Mouse (Mus musculus) cerebellum, adult 11 months (tissue): Measurements from ENCODE around the gene Tcf19.

Source experiments
- DNase-seq: peaks from one replicate; pipeline ENCODE4 v3.0.0; 2022

Gene Tcf19

GRCm38 (mm10) chr17:35516652-35517500, at the start of gene Tcf19, which contains the start of gene Cchcr1:
TSS of gene Tcf19 (minus strand) at chr17:35516824.
TSS of gene Cchcr1 (plus strand) at chr17:35517100.
- peak; percentile 90 for DNase-seq

DNA sequence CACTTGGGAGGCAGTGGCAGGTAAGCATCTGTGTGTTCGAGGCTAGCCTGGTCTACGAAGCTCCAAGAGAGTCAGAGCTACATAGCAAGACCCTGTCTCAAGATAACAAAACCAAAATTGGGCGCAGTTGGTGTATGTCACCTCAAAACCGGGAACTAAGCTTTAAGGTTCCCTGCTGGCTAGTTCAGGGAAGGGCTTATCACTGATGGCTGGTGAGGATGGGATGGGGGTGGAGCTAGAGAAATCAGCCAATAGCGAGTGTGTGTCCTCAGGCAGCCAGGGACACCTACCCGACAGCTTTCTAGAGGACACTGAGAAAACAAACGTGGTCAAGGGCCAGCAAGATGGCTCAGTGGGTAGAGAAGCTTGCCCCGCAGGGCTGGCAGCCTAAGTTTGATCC, 41.6 kb upstream of the Tcf19 start:
- DNase-seq: no peak

GRCm38 (mm10) chr17:35557351-35557750, 40.7 kb upstream of the Tcf19 start:
- DNase-seq: no peak

DNA sequence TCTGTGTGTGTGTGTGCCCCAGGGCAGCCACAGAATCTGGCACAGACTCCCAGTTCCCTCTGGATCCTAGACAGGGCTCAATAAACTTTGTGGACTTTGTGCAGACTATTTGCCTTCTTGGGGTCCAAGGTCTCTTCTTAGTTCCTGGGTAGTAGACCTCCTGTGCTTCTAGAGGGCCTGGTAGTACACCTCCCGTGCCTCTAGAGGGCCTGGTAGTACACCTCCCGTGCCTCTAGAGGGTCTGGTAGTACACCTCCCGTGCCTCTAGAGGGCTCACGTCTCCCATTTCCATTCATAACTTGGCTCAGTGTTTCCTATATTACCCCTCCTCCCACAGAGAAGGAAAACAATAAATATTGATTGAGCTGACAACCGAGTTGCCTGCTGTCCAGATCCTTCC, 40.2 kb upstream of the Tcf19 start:
- DNase-seq: no peak

DNA sequence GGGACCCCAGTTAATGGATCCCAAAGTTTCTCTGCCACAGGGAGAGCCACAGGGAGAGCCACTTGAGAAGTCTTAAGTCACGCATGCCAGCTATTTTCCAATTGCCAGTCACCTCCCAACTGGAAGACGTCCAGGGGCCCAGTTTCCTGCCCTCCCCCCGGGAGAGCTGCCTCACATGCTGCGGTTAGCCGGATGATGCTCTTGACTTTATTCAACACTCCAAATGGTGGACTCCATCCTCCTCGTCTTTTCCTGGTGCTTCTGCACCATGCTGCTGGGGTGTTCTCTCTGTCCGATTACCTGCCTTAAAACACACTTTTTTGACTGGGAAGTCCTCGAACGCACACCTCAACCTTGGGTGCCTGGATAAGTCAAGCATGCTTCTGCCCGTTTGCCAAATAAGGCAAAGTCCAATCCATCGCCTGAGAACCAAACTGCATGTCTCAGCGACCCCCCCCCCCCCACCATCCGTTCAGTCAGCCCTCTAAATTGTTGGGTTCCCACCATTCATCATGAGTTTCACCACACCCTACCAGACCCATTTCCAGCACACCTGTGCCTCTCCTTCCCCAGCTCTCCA, 39.7 kb upstream of the Tcf19 start:
- no peak for DNase-seq

DNA sequence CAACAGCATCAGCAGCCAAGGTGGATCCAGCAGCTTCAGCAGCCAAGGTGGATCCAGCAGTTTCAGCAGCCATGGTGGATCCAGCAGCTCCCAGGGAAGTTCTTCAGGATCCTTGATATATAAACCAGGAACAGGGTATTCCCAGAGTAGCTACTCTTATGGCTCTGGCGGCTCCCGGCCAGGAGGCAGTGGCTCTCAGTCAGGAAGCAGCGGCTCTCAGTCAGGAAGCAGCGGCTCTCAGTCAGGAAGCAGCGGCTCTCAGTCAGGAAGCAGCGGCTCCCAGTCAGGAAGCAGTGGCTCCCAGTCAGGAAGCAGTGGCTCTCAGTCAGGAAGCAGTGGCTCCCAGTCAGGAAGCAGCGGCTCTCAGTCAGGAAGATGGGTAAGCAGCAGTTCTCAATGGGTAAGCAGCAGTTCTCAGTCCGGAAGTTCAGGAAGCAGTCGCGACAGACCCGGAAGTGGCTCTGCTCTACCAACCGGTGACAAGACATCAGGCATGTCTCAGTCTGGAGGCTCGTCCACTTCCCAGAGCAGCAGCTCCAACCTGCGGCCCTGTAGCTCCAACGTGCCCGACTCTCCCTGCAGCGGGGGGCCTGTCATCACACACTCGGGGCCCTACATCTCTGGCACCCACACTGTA, 38.3 kb upstream of the Tcf19 start:
- DNase-seq: no peak

- no peak for DNase-seq
Observed at GRCm38 (mm10) chr17:35554321-35554720, 37.7 kb upstream of the Tcf19 start.

- no peak for DNase-seq
Observed at GRCm38 (mm10) chr17:35551881-35552414, 35.3 kb upstream of the Tcf19 start, which contains the start of gene Cdsn. TSS of gene Cdsn (plus strand) at chr17:35552128.

DNA sequence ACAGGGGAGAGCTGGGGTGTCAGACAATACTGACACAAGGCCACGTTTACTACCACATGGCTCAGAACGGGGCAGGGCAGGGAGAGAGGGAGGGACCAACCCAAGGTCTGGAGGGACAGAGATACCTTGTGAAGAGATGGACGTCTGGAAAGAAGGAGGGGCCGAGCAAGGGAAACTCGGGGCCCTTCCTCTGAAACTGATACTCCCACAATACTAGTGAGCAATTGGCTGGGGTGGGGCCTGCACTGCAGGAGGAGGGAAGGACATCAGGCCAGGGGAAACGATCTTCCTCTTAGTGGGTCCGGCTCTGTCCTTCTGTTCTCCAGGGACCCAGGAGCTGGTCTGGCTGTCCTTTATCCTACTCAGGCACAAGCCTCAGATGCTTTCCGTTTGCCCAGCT, 34.2 kb upstream of the Tcf19 start:
- no peak for DNase-seq

DNA sequence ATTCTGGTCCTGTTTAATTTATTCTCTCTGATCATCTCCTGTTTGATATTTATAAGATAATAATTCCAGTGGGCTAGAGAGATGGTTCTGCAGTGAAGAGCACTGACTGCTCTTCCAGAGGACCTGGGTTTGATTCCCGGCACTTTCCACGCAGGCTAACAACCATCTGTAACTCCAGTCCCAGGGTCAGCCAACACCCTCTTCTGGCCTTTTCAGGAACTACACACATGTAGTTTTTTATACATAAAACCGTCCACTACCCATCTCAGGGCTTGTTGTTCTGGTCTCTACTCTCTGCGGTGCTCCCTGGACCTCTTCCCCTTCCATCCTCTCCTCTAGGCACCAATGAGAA, 33.5 kb upstream of the Tcf19 start:
- no peak for DNase-seq

DNA sequence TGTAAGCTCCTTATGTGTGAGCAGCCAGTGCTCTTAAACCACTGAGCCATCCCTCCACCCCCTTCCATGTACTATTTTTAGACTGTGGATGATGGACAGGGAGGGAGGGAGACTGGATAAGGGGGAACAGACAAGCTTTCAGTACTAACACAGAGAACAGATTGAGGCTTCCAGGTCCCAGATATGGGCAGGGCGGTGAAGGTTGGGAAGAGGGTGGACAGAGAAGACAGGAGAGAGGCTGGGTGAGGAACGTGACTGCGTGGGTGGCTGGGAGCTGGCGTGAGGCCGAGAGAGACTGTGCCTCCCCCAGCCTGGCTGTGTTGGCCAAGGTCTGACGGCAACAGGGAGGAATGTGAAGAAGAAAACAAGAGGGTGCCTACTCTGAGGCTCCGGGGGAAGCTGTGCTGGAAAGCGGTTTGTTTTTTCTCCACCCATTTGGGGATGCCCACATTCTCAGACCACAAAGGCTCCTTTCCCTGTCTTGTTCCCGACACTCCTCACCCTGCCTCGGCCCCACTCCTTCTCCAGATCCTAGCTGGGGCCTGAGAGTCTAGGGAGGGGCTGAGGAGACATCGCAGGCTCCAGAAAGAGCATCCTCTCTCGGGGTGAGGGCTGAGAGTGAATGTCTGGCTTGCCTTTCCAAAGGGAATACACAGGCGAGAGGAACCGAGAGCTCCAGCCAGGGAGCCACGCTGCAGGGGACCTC, 33.0 kb upstream of the Tcf19 start:
- DNase-seq: peak; percentile 77

GRCm38 (mm10) chr17:35548636-35549035, 32.0 kb upstream of the Tcf19 start:
- DNase-seq: no peak

DNA sequence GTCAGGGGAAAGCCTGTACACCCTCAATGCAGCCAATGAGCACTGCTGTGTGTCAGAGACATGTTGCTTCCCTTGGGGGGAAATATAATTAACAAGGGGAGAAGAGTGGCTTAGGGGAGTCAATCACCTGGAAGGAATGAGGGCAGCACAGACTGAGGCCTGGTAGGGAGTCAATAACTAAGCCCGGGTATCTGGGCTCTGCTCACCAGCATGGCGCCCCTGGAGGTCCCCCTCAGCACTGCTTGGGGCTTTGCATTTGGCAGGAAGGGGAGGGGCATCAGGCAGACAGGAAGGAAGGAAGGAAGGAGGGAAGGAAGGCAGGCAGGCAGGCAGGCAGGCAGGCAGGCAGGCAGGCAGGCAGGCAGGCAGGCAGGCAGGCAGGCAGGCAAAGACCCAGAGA, 30.8 kb upstream of the Tcf19 start:
- no peak for DNase-seq

DNA sequence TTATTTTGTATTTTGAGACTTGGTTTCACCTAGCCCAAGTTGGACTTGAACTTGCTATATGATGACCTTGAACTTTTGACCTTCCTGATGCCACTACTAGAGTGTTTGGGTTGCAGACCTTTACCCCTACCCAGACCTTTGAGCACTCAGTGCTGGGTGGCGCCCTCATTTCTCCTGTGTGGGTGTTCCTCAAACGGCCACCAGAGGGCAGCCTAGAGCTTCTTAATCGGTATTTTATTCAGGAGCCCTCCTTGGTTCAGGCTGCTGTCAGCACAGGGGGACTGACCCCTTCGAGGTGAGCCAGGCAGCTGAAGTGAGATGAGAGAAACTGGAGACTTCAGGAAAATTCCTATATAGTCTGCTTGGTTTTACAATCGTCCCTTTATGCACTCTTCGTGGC, 28.1 kb upstream of the Tcf19 start:
- DNase-seq: peak; percentile 47

DNA sequence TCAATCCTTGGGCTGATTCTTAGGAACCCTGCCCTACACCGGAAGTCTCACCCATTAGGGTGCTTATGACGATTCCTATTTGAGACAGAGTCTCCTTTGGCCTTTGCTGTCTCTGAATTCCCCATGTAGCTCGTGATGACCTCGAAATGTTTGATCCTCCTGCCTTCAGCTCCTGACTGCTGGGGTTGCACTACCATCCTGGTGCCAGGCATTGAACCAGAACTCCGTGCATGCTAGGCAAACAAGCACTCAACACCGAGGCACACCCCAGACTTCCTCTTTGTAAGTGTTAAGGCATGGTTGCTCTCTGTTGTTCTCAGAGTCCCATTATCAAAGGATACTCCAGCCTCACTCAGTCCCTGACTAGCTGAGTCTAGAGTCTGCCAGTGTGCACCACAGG, 27.4 kb upstream of the Tcf19 start:
- no peak for DNase-seq

- no peak for DNase-seq
Observed at GRCm38 (mm10) chr17:35543412-35543861, 26.8 kb upstream of the Tcf19 start.

DNA sequence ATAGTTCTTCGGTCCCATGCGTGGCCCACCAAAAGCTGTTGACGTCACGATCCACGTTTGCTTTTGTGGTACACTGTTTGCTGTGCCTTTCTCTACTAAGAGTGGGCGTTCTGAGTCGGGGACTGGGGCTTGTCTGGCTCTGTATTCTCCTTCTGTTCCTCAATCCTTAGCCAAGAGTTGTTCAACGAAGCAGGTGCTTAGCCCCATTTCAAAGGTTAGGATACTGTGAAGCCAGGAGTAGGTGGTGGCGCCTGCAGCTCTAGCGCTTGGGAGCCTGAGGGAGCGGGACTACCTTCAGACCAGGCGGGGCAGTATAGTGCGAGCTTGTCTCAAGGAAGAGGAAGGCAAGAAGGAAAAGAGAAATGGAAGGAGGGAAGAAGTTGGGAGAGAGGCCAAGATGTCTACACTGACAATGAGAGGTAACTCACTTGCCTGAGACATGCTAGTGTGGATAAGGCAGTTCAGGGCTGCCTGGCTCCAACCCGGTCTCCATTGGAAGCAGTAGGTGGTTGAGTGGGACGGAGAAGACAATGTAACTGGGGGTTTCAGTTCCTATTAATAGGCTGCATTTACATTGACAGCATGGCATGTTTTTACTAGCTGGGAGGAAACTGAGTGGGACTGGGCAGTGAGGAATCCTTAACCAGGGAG, 26.3 kb upstream of the Tcf19 start:
- DNase-seq: no peak

GRCm38 (mm10) chr17:35539540-35539939, 22.9 kb upstream of the Tcf19 start:
- DNase-seq: no peak

GRCm38 (mm10) chr17:35538476-35538875, 21.9 kb upstream of the Tcf19 start:
- DNase-seq: no peak

- DNase-seq: no peak
Observed at GRCm38 (mm10) chr17:35537421-35537820, 20.8 kb upstream of the Tcf19 start.

DNA sequence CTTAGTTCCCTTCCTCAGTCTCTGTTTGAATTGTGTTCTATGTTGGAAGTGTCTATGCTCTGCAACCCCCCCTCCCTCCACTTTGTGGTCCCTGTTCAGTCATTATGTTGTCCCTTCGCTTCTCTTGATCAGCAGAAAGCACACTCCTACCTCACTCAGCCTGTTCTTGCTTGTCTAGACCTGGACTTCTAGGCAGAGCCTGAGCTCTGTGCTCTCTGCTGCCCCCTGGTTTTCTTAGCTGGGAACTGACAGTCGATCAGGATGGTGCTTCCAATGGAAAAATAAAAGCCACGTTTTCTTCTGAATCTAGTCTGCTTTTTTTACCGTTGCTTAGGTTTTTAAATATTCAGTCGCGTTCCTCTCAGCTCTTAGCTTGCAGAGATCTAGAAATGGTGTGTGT, 17.7 kb upstream of the Tcf19 start:
- peak; percentile 73 for DNase-seq

DNA sequence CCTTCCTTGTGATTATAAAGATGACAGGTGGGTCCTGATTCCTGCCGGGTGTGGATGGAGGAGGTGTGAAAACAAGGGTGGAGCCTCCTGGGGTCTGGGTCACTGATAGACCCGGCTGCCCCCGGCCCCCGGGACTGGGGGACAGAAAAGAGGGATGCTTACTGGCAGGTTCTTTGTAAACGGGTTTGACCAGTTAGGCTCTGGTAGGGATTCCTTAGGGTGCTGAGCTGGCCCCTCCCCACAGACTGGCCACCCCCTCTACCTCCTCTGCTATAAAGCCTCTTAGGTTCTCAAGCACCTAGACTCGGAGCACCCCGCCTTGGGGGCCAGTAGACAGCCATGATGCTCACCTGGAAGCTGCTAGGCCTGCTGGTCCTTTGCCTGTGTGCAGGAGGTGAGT, 16.3 kb upstream of the Tcf19 start, which contains the start of gene Psors1c2:
Gene Psors1c2, plus strand, starts transcription at position 301 of the 400 bp plus-strand sequence.
- no peak for DNase-seq
